Mouse (Mus musculus) thymus, postnatal 14 days (tissue): ENCODE results near the gene Apol9b.
A peak's percentile ranks its signal among the peaks of the same experiment; 100 is the strongest.

Experiments used
- DNase-seq: peaks from one replicate; pipeline ENCODE4 v3.0.0; 2021

Apol9b gene

DNA sequence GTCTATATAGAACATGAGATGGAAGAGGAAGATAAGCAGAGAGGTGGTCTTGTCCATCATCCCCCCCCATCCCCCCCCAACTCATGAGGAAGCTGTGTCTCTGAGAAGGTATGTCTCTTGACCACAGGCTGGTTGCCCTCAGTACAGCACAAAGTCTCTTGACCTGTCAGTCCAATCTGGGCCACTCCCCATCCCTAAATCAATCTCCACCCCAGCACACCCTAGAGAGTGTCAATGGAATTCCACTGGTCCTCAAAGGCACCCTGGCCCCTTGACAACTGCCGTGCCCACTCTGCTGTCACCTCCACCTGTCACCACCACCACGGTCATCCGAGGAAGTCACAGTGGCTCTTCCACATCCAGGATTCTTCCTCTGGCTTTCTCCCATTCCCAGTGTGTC lies 19.6 kb downstream of the Apol9b start:
- no peak for DNase-seq

DNA sequence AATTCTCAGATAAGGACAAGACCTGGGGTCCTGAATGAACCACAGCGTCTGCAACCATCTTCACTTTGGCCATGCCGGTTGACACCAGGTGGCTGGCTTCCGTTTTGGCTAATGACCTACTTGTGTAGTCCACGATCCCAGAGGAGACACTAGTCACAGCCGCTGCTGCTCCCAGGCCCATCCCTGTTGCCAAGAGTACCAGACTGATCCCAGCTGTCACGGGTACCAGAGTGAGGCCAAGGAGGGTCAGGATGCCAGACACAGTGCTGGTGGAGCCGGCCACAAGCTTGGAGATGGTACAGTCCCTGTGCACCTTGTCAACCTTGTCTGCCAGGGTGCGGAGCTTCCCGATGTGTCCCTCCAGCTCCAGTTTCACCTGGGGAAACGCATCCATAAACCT lies 20.9 kb downstream of the Apol9b start:
- no peak for DNase-seq

DNA sequence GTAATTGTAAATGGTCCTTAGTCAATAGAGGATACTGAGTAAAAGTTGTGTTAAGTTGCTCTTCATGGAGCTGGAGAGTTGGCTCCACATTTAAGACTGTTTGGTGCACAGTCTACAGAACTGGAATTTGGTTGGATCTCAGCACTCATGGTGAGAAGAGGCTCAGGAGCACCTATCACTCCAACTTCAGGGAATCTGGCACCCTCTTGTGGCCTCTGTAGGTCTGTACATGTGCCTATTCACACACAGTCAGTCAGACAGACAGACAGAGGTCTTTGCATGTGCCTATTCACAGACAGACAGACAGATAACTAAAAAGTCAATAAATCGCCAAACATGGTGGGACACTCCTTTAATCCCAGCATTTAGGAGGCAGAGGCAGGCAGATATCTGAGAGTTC lies 21.6 kb downstream of the Apol9b start:
- DNase-seq = peak; percentile 63

DNA sequence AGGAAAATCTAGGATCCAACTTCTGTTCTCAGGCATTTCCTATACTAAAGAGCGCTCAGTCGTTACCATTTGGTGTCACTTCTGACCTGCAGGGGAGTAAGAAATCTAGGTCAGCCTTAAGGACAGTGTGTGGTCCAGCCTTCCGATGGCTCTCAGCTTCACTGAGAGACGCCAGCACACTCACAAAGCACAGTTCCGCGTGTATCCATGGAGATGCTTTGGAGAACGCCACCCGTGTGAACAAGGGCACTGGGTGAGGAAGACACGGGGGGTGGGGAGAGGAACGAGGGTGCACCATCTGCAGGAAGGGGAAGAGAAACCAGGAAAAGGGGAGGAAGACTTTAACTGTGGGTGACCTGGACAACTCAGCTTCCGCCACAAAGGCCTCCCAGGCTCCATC lies 23.6 kb downstream of the Apol9b start:
- DNase-seq = no peak

DNA sequence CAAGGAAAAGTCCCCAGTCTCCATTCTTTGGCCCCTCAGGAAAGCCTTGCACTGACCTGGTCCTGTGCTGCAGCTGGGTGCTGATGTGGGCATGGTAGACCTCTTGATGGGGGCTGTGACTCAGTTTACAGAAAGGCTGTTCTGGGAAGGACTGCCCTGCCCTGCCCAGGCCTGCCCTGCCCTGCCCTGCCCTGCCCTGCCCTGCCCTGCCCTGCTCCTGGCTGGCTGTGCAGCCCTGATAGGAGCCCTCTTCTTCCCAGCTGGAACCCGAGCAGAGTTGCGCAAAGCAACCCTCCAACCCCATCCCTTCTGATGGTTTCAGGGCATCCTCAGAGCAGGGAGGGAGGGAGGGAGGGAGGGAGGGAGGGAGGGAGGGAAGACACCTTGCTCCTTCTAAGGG lies 26.3 kb downstream of the Apol9b start:
- DNase-seq = peak; percentile 0

DNA sequence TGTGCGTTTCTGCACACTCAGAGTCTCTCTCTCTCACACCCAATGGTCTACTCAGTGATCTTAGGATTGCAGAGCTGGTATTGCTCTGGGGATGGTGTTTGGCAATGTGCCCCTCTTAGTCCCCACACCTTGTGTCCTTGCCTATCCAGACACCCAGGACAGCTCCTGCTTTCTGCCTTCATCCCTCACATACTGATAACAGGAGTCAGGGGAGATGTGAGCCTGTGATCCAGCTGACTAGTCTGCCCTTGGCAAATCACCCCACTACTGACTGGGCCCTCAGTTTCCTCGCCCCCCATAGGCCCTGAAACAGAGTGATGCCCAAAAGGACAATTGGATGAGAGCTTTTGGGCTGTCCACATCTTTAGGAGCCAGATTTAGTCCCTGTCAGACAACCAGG lies 27.2 kb downstream of the Apol9b start:
- no peak for DNase-seq

DNA sequence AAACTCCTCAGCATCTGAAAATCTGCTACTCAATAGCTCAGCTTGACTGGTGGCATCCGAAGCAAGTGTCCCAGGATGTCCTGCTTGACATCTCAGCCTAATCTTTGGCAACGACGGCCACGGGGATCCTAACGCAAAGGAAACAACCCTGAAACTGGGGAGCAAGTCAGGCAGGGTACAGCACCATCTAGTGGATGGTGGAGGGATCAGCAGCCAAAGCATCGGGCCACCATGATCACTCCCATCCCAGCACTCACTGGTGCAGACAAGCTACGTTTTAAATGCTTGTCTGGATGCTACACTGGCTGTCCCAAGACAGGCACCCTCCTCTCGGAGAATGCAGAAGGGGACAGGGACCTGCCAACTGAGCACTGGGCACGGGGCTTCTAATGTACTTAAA lies 28.0 kb downstream of the Apol9b start, which contains the start of gene Apol8:
Gene Apol8, minus strand, starts transcription at position 156 of the 400 bp plus-strand sequence.
- peak; percentile 63 for DNase-seq

DNA sequence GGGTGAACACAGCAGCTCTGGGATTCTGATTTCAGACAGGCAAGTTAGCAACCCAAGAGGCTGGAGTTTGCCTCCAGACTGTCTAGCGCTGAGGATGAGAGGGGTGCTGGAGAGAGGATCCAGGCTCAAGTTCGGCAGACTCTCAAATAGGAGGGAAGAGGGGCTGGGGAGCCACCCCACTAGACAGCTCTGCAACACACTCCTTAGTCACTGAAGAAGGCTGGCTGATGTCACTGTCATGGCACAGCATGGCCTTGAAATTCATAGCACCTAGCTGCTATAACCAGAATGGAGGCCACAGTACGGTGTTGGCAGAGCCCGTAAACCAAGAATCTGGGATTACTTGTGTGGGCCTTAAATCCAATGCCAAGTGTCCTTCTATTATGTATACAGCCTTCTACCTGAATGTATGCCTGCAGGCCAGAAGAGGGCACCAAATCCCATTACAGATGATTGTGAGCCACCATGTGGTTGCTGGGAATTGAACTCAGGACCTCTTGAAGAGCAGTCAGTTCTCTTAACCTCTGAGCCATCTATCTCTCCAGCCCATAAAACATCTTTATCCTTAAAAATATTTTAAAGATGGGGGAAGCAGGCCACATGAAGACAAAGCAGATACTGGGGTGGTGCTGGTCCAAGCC lies 28.9 kb downstream of the Apol9b start:
- DNase-seq = no peak

DNA sequence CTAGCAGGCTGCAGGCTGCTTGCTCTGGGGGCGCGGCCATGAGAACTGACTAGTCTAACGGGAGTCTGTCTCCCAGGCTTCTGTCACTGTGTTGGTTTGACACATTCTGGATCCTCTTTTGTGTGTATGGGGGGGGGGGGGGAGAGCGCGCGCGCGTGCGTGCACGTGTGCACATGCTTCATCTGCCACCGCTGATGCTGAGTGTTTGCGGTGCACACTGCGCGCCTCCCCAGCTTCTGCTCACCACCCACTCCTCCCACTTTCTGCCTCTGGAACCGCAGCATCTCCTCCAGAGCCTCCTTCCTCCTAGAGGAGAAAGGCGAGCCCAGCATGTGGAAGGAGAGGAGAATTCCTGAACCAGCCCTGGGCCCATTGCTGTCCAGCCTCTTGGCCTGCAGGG lies 31.2 kb downstream of the Apol9b start:
- no peak for DNase-seq

DNA sequence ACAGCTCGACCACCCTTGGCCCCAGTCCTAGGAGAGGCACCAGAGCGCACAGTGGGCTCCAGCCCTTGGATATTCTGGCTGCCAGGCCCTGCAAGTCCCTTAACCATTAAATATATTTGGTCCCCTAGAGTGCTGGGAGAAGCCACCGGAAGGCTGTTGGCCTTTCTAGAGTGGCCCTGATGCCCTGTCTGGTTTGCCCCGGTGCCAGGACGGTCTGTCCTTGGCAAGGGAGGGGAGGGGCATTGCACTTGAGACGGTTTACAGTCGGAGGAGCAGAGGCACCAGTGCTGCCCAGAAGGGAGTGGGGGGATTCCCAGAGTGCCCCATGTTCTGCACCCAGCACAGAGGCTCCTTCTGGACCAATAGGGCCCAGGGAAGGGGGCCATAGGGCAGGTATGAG lies 32.2 kb downstream of the Apol9b start:
- no peak for DNase-seq

DNA sequence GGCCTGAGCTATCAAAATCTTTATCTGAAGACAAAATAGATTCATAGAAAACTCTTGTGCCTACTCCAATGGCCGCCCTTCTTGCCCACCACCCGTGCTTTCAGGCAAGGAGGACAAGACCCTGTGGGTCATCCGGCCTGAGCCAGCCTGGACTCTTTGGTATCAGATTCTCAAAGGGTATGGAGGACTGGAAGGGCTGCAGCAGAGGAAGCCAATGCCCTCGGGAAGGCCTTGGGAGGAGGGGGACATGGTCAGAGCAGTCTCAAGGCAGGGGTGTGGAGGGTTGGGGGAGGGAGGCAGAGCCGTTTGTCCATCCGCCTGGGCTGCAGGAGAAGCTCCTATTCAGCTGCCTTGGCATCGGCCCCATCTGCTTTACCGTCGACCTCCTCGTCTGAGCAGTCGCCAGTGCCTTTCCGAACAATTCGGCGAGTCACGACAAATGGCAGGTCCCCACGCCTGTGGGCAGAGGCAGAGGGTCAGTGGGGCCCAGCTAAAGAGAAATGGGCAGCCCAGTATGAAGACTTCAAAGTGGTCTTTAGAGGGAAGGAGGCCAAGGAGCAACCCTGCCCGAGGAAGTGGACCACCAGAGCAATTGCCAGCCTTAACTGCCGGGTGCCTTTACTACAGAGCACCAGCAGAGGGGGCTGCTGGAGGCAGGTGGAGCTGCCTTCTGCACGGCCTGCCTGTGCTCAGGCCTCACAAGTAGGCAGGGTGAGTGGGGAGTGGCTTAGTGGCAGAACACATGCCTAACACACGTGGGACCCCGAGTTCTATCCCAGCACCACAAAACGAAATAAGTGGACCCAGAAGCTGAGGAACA lies 32.9 kb downstream of the Apol9b start:
- DNase-seq = peak; percentile 68

DNA sequence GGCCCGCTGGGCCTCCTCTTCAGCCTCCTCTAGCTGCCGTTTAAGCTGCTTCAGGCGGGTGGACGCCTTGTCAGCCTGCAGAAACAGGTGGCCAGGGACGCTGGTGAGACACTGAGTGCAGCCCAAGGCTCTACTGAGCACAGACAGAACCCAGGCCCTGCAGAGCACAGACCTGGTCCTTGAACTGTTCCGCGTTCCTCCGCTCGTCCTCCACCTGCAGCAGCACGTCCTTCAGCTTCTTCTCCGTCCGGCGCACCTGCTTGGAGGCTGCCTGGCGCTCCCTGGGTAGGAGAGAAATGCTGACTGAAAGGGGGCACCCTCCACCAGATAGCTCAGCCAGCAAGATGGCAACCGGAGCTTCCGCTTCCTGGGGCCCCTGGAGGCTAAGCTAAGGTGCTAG lies 34.2 kb downstream of the Apol9b start:
- no peak for DNase-seq

DNA sequence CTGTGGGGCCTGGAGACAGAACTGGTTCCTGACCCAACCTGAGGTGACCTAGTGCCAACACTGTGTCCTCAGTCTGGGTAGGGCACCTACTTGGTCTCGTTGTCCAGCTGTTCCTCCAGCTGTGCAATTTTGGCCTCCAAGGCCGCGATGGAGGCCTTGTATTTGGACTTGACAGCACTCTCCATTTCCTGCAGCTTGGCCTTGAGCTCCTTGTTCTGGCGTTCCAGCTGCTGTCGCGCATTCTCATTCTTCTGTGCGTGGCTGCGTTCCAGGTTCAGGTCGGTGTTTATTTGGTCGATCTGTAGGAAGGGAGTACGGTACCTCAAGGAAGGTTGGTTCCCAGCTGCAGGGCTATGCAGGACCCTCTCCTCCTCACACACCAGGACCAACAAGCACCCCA lies 34.9 kb downstream of the Apol9b start:
- no peak for DNase-seq

DNA sequence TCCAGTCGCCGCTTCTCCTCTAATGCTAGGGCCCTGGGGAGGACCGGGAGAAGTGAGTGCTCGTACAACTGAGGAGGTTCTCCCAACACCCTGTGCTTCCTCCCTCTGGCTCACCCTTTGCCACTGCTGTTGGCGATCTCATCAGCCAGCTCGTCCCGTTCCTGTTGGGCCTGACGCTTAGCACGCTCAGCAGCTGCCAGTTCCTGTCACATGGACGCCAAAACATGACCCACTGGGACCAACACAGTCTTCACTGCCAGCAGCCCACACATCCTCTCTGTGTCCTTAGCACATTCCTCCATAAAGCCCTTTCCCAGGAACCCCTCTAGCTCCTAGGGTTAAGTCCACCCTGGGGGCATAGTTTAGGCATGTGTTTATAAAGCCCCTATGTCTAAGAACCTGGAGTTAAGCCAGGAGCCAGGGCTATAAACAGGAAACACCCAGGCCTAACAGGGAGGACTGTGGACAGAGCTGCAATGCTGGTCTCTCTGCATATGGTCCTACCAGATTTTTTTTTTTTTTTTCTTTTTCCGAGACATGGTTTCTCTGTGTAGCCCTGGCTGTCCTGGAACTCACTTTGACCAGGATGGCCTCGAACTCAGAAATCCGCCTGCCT lies 35.7 kb downstream of the Apol9b start:
- DNase-seq = no peak

DNA sequence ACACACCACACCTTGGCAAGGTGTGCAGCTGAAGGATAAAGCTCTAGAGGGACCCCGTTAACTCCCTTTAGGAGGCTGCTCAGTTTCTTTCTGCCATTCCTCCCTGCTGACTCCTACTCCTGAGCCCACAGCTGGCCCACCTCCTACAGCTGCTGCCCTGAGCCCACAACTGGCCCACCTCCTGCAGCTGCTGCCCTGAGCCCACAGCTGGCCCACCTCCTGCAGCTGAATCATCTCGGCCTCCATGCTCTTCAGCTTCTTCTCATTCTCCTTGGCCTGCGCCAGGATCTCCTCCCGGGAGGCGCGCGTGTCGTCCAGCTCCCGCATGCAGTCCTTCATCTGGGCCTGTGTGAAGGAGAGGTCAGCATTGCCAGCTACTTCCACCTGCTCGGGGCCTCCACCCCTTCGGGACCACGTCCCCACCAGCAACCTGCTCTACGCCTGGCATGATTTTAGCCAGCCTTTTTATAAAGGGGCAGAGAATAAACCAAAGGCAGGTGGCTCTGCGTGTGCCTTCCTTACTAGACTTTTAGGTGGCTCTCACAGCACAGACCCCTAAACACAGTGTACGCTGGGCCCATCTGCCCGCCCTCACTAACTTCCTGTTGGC lies 36.8 kb downstream of the Apol9b start:
- DNase-seq = no peak

DNA sequence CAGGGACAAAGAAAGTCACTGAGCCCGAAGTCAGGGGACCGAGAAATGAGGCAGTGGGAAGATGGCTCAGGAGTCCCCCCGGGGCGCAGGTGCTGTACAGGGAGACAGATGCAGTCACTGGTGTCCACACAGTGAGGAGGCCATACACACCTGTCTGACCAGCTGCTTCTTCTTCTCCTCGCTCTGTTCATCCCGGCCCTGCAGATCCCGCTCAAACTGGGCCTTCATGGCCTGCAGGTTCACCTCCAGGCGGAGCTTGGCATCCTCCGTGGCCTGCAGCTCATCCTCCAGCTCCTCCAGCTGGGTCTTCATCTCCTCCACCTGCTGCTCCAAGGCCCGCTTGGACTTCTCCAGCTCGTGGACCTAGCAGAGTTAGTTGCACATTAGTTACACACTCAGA lies 38.1 kb downstream of the Apol9b start:
- DNase-seq = no peak

DNA sequence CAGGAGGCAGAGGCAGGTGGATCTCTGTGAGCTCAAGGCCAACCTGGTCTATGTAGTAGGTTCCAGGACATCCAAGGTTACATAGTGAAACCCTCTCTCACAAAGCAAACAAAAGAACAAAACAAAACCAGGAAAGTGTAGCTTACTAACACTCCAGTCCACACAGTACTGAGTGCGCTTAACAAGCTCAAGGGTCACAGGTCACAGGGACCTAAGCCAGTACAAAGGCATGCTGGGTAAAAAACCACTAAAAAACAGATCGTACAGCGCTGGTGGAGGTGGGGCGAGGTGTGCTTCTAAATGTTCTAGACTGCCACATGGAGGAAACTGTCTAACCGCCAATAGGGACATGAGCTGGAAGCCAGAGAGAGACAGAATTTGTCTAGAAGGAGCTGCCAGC lies 41.5 kb downstream of the Apol9b start:
- DNase-seq = no peak

DNA sequence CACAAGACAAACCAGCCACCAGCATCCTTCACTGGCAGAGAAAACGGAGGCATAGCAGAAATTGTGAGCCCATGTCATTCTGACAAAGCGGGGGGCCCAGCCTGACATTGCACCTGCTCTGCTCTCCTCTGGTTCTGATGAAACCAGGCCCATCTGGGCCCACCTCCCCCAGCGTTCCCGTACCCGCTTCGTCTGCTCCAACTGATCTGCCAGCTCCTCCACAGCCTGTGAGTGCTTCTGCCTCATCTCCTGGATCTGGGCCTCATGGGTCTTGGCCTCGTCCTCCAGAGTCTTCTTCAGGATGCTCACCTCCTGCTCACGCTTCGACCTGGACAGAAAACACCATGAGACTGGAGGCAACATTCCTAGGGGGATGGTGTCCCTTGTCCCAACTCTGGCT lies 42.1 kb downstream of the Apol9b start:
- DNase-seq = no peak

DNA sequence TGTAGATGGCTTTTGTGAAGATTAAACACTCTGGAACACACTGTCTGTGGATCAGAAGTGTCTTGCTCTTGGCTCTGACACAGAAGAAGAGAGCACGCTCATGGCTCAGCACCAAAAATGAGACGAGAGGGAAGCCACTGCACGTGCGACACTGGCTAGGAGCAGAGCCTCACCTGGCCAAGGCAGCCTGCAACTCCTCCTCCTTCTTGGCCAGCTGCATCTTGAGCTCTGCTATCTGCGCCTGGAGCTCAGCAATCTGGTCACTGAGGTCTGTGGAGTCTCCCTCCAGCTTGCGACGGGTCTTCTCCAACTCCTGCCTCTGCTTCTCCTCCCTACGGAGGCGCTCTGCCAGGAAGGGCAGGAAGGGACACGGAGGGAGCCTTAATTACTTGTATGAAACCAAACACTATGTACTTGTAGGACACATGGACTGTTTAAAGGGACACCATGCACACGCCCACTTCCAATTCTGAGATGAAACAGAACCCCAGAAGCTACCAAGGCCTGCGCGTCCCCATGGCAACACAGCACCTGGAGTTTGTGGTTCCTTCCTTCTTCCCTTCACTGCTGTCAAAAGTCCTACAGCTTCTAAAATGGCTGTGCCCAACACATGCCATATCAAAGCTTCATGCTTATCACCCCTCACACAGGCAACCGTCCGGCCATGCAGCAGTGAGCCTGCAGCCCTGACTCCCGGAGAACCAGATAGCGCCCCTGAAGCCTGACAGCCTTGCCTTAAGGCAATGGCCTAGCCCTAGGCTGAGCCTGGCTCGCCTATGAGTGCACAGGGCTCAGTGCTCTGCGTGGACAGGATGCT lies 44.5 kb downstream of the Apol9b start:
- DNase-seq = no peak

DNA sequence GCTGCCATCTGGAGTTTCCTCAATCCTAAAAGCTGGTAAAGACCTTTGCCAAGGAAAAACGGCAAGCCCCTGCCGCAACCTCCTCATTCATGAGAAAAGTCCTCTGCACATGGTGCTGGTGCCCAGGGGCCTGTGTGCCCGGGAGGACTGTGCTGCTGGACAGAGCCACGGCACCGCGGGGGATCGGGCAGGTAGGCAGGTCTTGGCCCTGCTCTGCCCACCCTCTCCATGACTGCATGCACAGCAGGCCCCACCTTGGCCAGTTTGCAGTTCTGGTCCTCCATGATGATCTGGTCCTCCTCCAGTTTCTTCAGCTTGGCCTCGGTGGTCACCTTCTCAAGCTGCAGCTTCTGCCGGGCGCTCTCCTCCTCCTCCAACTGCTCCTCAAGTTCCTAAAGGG lies 45.5 kb downstream of the Apol9b start:
- no peak for DNase-seq

DNA sequence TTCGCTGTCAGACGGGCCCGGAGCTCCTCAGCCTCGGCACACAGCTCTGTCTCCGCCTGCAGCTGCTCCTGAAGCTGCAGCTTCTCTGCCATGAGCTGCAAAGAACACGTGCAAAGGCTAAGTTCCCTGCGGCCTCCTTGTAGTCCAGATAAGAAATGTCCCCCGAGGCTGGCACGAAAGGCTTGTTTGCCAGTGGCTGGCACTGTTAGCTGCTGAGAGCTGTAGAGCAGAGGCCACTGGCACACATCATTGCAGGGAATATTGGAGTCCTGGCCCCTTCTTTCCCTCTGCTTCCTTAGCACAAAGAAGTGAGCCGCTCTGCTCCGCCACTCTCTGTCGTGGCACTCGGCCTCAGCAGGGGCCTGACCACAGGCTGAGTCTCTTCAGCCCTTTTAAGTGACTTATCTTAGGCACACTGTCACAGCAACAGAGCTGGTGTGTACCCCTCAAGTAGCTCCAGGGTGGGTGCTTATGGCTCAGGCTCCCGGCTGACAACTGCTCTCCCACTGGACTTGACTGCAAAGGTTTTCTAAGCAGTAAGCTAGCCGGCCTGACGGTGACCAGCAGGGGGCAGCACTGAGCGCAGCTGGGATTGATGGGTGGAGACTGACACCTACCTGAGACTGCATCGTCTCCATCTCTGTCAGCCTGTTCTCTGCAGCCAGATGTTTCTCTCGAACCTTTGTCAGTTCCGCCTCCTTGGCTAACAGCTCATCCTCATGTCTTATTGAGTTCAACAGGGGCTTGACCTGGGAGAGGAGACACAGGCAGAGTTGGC lies 46.5 kb downstream of the Apol9b start:
- peak; percentile 88 for DNase-seq

DNA sequence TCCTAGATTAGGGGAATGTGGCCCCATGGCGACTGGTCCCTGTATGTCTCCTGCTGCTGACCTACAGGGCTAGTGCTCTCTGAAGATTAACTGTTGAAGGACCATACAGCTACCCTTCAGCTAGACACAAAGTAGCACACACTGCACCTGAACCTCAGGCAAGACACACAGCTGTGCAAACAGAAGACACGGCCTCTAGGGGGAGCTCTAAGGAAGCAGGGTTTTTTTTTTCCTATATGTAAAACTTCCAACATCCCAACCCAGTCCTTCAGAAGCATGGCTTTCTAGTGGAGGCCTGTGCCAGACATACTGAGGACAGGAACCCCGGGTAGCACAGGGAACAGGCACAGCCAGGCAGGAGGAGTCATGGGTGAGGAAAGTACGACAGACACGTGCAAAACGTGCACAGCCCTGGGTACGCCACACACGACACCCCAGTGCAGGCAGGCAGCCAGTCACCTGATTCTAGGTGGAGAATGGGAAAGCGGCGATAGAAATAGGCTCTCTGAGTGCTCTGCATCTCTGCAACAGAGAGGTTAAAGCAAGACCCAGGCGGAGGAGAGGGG lies 53.7 kb downstream of the Apol9b start:
- DNase-seq = peak; percentile 66
